Mouse (Mus musculus) intestine, postnatal 0 days (tissue): ENCODE results near the gene Gm10912. TPM values are rescaled to one million over a fixed set of nuclear protein-coding genes. Genes with fewer than 3 reads are reported as not detected.
A peak's percentile ranks its signal among the peaks of the same experiment; 100 is the strongest.
"Not testable (repeated sequence)": the region's sequence is repeated elsewhere in the genome, so short reads cannot be mapped to it uniquely, and the experiment has no call there.

Experiments
- ATAC-seq: fragments of 200-750 bp; cut with Nextera tagmentation; 2 replicates; pipeline ENCODE4 v1.8.0; 2017; ENCODE audit warnings: mild to moderate bottlenecking, moderate TSS enrichment, moderate library complexity
- H3K27ac ChIP-seq: fragments of 300-500 bp; sonication (generic); 2 replicates; pipeline ENCODE4 v1.5.1; 2014; ENCODE audit warnings: mild to moderate bottlenecking, low read depth, low read length, moderate library complexity
- H3K27me3 ChIP-seq: fragments of 300-500 bp; sonication (generic); replicated peaks from 2 replicates; pipeline ENCODE4 v1.6.1; 2014; ENCODE audit warnings: low read length, mixed read lengths; ENCODE audit not compliant: control insufficient read depth, insufficient read depth
- H3K36me3 ChIP-seq: fragments of 300-500 bp; sonication (generic); 2 replicates; pipeline ENCODE4 v1.6.1; 2014; ENCODE audit warnings: mild to moderate bottlenecking, moderate library complexity; ENCODE audit not compliant: control insufficient read depth, insufficient read depth
- H3K4me1 ChIP-seq: fragments of 300-500 bp; sonication (generic); replicated peaks from 2 replicates; pipeline ENCODE4 v1.6.1; 2014; ENCODE audit warnings: antibody characterized with exemption, low read length, mixed read lengths; ENCODE audit not compliant: control insufficient read depth, insufficient read depth
- H3K4me2 ChIP-seq: fragments of 300-500 bp; sonication (generic); replicated peaks from 2 replicates; pipeline ENCODE4 v1.6.1; 2014; ENCODE audit warnings: low read depth, mild to moderate bottlenecking, moderate library complexity
- H3K4me3 ChIP-seq: fragments of 300-500 bp; sonication (generic); 2 replicates; pipeline ENCODE4 v1.5.1; 2014; ENCODE audit warnings: low read depth, low read length
- H3K9ac ChIP-seq: fragments of 300-500 bp; sonication (generic); 2 replicates; pipeline ENCODE4 v1.6.1; 2014; ENCODE audit warnings: mild to moderate bottlenecking, low read depth, low read length
- H3K9me3 ChIP-seq: fragments of 300-500 bp; sonication (generic); 2 replicates; pipeline ENCODE4 v1.6.1; 2016; ENCODE audit warnings: mixed run types; ENCODE audit not compliant: control insufficient read depth
- CTCF ChIP-seq: sonication (generic); IDR thresholded peaks from 2 replicates; pipeline ENCODE4 v1.5.1; 2016; ENCODE audit warnings: low read depth, mild to moderate bottlenecking, control low read depth, antibody characterized with exemption, moderate library complexity
- WGBS: fragments of 180-500 bp; shearing (Covaris S2); extraction: QIAGEN DNeasy Blood & Tissue Kit; methylation state at CpG from one replicate; pipeline ENCODE4 v1.1.7; 2014; 5-methylcytosine and 5-hydroxymethylcytosine counted together
- polyA plus RNA-seq: library from polyadenylated mRNA; unstranded; fragments of >200 nt; fragmentation: Nextera tagmentation; extraction: Ambion mirVana; gene quantifications from 2 replicates; pipeline ENCODE4 v1.2.1, GENCODE M21; 2015

Gm10912 gene
- polyA plus RNA-seq, 1 experiment from 2014 or later, result not detected

DNA sequence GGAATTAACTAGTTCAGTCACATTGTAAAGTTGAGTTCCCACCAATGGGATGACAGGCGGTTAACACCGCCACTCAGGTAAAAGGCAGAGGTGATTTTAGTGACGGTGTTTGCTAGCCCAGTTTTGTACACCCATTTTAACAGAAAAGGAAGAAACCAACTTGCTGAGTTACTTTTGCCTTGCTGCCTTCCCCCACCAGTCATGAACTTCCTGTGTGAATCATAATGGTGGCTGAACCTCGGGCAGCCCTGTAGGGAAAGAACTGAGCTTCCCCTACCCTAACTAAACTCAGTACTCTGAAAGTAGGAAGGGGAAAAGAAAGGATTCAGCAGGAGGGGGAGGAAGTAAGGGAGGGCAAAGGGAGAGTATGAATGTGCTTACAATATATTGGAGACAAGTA is 44.4 kb downstream of the Gm10912 start:
- no peaks in the 10 kb centered on the region for H3K27me3 ChIP-seq
- H3K9me3 ChIP-seq, result no peaks in the 10 kb centered on the region
- no peak for TF ChIP-seq CTCF
- peaks cover 3% of the 10 kb centered on the region; the same call in 1 of the 2 replicates for H3K4me1 ChIP-seq
- H3K36me3 ChIP-seq, result peaks cover 3% of the 10 kb centered on the region; the same call in 1 of the 2 replicates
- H3K27ac ChIP-seq, result no peak overlapping the region
- 80% methylated on average over 4 of the region's 4 CpGs for WGBS
- no peak overlapping the region for H3K4me3 ChIP-seq
- ATAC-seq, result no peak
- H3K9ac ChIP-seq, result no peak overlapping the region
- no peak overlapping the region for H3K4me2 ChIP-seq

DNA sequence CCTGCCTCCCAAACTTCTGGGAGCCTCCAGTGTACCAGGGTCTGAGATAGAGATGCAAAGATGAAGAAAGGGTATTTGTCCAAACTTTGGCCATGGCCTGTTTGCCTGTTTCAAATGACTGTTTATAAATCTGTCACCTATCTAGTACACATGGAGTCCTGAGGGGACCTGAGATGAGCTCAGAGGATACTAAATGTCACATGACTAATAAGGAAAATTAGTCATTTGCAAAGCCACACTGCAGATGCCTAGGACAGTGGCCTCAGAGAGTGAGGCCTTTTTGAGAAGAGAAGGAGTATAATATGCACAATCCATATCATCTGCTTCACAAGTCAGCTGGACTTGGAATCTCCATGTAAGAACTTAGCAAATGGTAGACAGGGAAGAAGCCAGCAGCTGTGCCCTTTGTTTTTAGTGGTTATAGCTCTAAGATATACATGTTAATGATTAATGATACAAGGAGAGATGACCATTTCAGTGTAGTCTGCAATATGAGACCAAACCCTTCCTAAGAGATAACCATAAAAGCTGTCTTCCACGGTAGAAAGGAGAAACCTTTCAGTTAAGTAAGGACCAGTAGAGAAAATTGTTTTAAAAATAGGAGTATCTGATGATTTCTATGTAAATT is 45.7 kb downstream of the Gm10912 start:
- H3K9me3 ChIP-seq, H3K36me3 ChIP-seq, H3K27me3 ChIP-seq, H3K4me2 ChIP-seq, H3K27ac ChIP-seq, H3K9ac ChIP-seq, H3K4me1 ChIP-seq, H3K4me3 ChIP-seq: not testable (repeated sequence)
- ATAC-seq, result peak; percentile 71
- no CpG with 5 or more reads among the region's 1 CpGs for WGBS

DNA sequence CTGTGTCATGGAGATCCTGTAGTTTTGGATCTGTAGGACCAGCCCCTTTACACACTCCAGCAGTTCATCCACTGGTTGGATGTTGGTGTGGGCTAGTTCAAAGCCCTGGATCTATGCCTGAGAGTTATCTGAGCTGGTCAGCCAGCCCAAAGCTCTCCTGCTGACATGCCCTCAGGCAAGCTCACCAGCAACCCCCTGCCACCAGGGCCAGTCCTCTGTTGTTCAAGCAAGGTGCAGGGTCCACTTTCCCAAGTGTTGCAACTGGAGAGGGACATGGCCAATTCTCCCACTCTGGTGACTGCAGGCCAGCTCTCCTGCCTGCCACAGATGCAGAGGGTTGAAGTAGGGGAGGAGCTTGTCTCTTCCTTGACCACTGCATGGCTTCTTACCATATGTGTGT is 47.9 kb downstream of the Gm10912 start:
- H3K27ac ChIP-seq, ATAC-seq, H3K9me3 ChIP-seq, H3K4me2 ChIP-seq, H3K27me3 ChIP-seq, H3K4me3 ChIP-seq, H3K36me3 ChIP-seq, H3K9ac ChIP-seq, H3K4me1 ChIP-seq: not testable (repeated sequence)

DNA sequence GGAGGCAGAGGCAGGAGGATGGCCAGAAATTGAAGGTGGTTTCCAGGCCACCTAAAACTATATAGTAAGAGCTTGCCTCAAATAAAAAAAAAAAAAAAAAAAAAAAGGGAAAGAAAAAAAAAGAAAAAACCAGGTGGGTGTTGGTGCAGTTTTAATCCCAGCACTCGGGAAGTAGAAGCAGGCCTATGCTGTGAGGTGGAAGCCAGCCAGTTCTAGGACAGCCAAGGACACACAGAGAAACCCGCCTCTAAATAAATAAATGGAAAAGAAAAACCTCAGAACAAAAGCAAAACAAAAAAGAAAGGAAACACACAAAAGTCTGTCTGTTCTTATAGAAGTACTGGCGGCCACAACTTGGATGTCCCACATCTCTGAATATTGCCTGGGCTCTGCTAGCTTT is 49.3 kb downstream of the Gm10912 start:
- 86% methylated on average over 3 of the region's 3 CpGs for WGBS
- no peak overlapping the region for H3K4me3 ChIP-seq

More for the DNA sequence above, 49.3 kb downstream of the Gm10912 start:
- no peak overlapping the region for H3K27ac ChIP-seq
- H3K9ac ChIP-seq, result no peak overlapping the region
- H3K27me3 ChIP-seq, result no peaks in the 10 kb centered on the region
- H3K9me3 ChIP-seq, result no peaks in the 10 kb centered on the region
- no peak overlapping the region for H3K4me2 ChIP-seq
- no peak for TF ChIP-seq CTCF
- ATAC-seq, result no peak
- H3K36me3 ChIP-seq, result peaks cover 3% of the 10 kb centered on the region; the same call in 1 of the 2 replicates
- H3K4me1 ChIP-seq, result no peaks in the 10 kb centered on the region

Other genes with a start within 250 kb of the Gm10912 start
- 11.1 and 12.9 TPM in 2 replicates for gene Lmo2, start 107.8 kb upstream of the Gm10912 start, polyA plus RNA-seq
- gene Fbxo3, start 38.1 kb upstream of the Gm10912 start, polyA plus RNA-seq, result 35.6 and 40.1 TPM in 2 replicates
- gene 4931422A03Rik, start 37.5 kb upstream of the Gm10912 start, polyA plus RNA-seq, result 0.83 and 0.93 TPM in 2 replicates
- not detected in 2 replicates for gene Gm10799, start 2.7 kb downstream of the Gm10912 start, polyA plus RNA-seq
- gene Cd59b, start 4.0 kb downstream of the Gm10912 start, polyA plus RNA-seq, result 4.3 and 6.3 TPM in 2 replicates
- 71.9 and 82.3 TPM in 2 replicates for gene Cd59a, start 30.0 kb downstream of the Gm10912 start, polyA plus RNA-seq
- gene A930018P22Rik, start 56.9 kb downstream of the Gm10912 start, polyA plus RNA-seq, result 0.48 and 0.88 TPM in 2 replicates